Mouse (Mus musculus) hindbrain, embryonic 14.5 days (tissue): ENCODE data around the gene Rnasek. TPM values are rescaled to one million over a fixed set of nuclear protein-coding genes. Genes with fewer than 3 reads are reported as not detected.

Experiments used
- microRNA counts: library from miRNA; unstranded; fragments of <30 nt; microRNA quantifications from one replicate; lab custom pipeline; 2016
- microRNA-seq: library from miRNA; unstranded; fragments of <30 nt; microRNA quantifications from one replicate; pipeline ENCODE4, GENCODE M21; 2016
- polyA plus RNA-seq: library from polyadenylated mRNA; unstranded; fragments of >200 nt; fragmentation: Nextera tagmentation; extraction: Ambion mirVana; gene quantifications from 2 replicates; pipeline ENCODE4 v1.2.1, GENCODE M21; 2014

Rnasek gene
- polyA plus RNA-seq, 1 experiment from 2014 or later = 388 TPM

MicroRNAs within 50 kb of the gene (microRNA counts, 519-probe panel; counts per million panel counts)
- 2,763 counts per million, percentile 10 among the panel's probes with 10 or more counts for microRNA mmu-miR-195 (lab: Ali Mortazavi, UCI)
- not detected for microRNA mmu-miR-497 (lab: Ali Mortazavi, UCI)

Small RNA genes within 50 kb of the gene (microRNA-seq; reads per million reads assigned to microRNA genes)
- gene Mir195a = 581 reads per million, percentile 73 among the genes with 10 or more reads in this experiment
- not detected for gene Mir497
- not detected for gene Mir497b

Other genes starting within 250 kb of the Rnasek start
- 624 and 628 TPM in 2 replicates for gene Gabarap, start 248.7 kb downstream of the Rnasek start, polyA plus RNA-seq
- 38.0 and 38.4 TPM in 2 replicates for gene Phf23, start 244.1 kb downstream of the Rnasek start, polyA plus RNA-seq
- gene Dvl2, start 239.2 kb downstream of the Rnasek start, polyA plus RNA-seq = 17.9 and 20.9 TPM in 2 replicates
- 49.9 and 56.1 TPM in 2 replicates for gene Acadvl, start 224.4 kb downstream of the Rnasek start, polyA plus RNA-seq
- 25.6 and 26.6 TPM in 2 replicates for gene Dlg4, start 222.9 kb downstream of the Rnasek start, polyA plus RNA-seq
- gene Asgr1, start 185.8 kb downstream of the Rnasek start, polyA plus RNA-seq = 2.4 and 4.1 TPM in 2 replicates
- gene Asgr2, start 147.2 kb downstream of the Rnasek start, polyA plus RNA-seq = not detected in 2 replicates
- gene Mgl2, start 109.5 kb downstream of the Rnasek start, polyA plus RNA-seq = 0.93 and 1.1 TPM in 2 replicates
- 0.78 and 1.2 TPM in 2 replicates for gene Clec10a, start 83.6 kb downstream of the Rnasek start, polyA plus RNA-seq
- 3.5 and 4.7 TPM in 2 replicates for gene Slc16a11, start 27.1 kb downstream of the Rnasek start, polyA plus RNA-seq
- 12.9 and 13.4 TPM in 2 replicates for gene Slc16a13, start 18.8 kb downstream of the Rnasek start, polyA plus RNA-seq
- gene Bcl6b, start 10.0 kb downstream of the Rnasek start, polyA plus RNA-seq = 5.0 and 5.2 TPM in 2 replicates
- 155 and 161 TPM in 2 replicates for gene 0610010K14Rik, start 1.9 kb downstream of the Rnasek start, polyA plus RNA-seq
- 12.6 and 15.9 TPM in 2 replicates for gene Gm21988, start within 50 bp of the Rnasek start, polyA plus RNA-seq
- gene Alox12, start 15.5 kb upstream of the Rnasek start, polyA plus RNA-seq = 1.7 and 2.1 TPM in 2 replicates
- not detected in 2 replicates for gene Alox12e, start 82.8 kb upstream of the Rnasek start, polyA plus RNA-seq
- 0.11 TPM in 1 of 2 replicates, not detected in the other for gene Alox15, start 112.2 kb upstream of the Rnasek start, polyA plus RNA-seq
- gene Pelp1, start 170.2 kb upstream of the Rnasek start, polyA plus RNA-seq = 29.9 and 33.0 TPM in 2 replicates
- gene Arrb2, start 192.8 kb upstream of the Rnasek start, polyA plus RNA-seq = 55.9 and 61.2 TPM in 2 replicates
- gene Med11, start 212.1 kb upstream of the Rnasek start, polyA plus RNA-seq = 41.8 and 45.8 TPM in 2 replicates
- gene Zmynd15, start 219.6 kb upstream of the Rnasek start, polyA plus RNA-seq = 0.50 and 0.95 TPM in 2 replicates
- gene Cxcl16, start 220.1 kb upstream of the Rnasek start, polyA plus RNA-seq = 7.8 and 10.2 TPM in 2 replicates